Mouse (Mus musculus) C2C12 (cell line): ENCODE results near the gene Cyp2j5. TPM values are rescaled to one million over a fixed set of nuclear protein-coding genes. Genes with fewer than 3 reads are reported as not detected.

Source experiments
- H3K27me3 ChIP-seq: one replicate; pipeline ENCODE4 v1.6.1; 2011; ENCODE audit not compliant: control insufficient read depth, insufficient read depth, insufficient read length
- H3K36me3 ChIP-seq: one replicate; pipeline ENCODE4 v1.6.1; 2011; ENCODE audit not compliant: control insufficient read depth, insufficient read depth
- H3K4me3 ChIP-seq: one replicate; pipeline ENCODE4 v1.5.1; 2011; ENCODE audit warnings: mild to moderate bottlenecking, control low read depth; ENCODE audit not compliant: poor library complexity, insufficient read depth, severe bottlenecking
- H3K79me2 ChIP-seq: one replicate; pipeline ENCODE4 v1.6.1; 2011; ENCODE audit not compliant: control insufficient read depth, insufficient read depth
- H3K79me3 ChIP-seq: one replicate; pipeline ENCODE4 v1.6.1; 2011; ENCODE audit warnings: low read depth, control low read depth
- H3ac ChIP-seq: one replicate; pipeline ENCODE3; 2011; ENCODE audit warnings: low read depth; ENCODE audit not compliant: control insufficient read depth, insufficient read length
- CEBPB ChIP-seq: IDR thresholded peaks from one replicate; pipeline ENCODE4 v1.6.1; 2011; ENCODE audit warnings: low read depth, mild to moderate bottlenecking, control low read depth, moderate library complexity
- CTCF ChIP-seq: IDR thresholded peaks from one replicate; pipeline ENCODE4 v1.5.1; 2011; ENCODE audit not compliant: control insufficient read depth, insufficient read depth, insufficient read length
- FOSL1 ChIP-seq: IDR thresholded peaks from one replicate; pipeline ENCODE4 v1.8.0; 2011; ENCODE audit warnings: mild to moderate bottlenecking, low read length; ENCODE audit not compliant: poor library complexity, insufficient read depth, severe bottlenecking
- MAX ChIP-seq: IDR thresholded peaks from one replicate; pipeline ENCODE4 v1.6.1; 2011; ENCODE audit warnings: mild to moderate bottlenecking, control low read depth
- MYOD1 ChIP-seq: IDR thresholded peaks from one replicate; pipeline ENCODE4 v1.6.1; 2011; ENCODE audit warnings: low read depth; ENCODE audit not compliant: control insufficient read depth, insufficient read length
- MYOG ChIP-seq: IDR thresholded peaks from one replicate; pipeline ENCODE4 v1.6.1; 2011; ENCODE audit not compliant: control insufficient read depth, insufficient read length; ENCODE audit errors: extremely low read depth
- USF1 ChIP-seq: IDR thresholded peaks from one replicate; pipeline ENCODE4 v1.6.1; 2011; ENCODE audit warnings: low read depth, mild to moderate bottlenecking, control low read depth, moderate library complexity
- long read RNA-seq, 2 experiments: library from polyadenylated mRNA; unstranded; transcript quantifications; one replicate each; pipeline ENCODE4 v2.0.0; 2019 to 2020
- polyA plus RNA-seq: library from polyadenylated mRNA; unstranded; fragments of >200 nt; fragmentation: generic; extraction: Trizol; gene quantifications from one replicate; pipeline ENCODE4 v1.2.1, GENCODE M21; 2012; ENCODE audit warnings: missing spikeins

Cyp2j5 gene
- polyA plus RNA-seq: not detected
- long read RNA-seq, experiment 1: 0 reads
- long read RNA-seq, experiment 2: 0 reads

DNA sequence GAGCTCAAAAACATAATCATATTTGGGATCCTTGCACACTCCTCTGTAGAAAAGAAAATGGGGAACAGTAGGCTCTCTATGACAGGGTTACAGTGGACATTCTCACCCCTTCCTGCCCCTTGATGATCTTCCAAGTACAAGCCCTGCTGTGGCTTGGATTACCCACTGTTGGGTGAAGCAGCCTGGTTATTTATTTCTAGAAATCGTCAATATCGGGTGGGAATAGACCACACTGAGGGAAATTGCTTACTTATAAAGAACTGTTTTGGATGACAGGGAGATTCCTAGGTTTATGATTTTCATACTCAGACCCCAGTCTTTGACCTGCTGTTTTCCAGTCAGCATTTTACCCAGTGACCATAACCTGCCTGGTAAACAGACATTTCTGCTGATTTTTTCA, at the start of gene Cyp2j5:
TSS of gene Cyp2j5 (minus strand) at position 164 of the 400 bp plus-strand sequence.
- Histone ChIP-seq H3K4me3 (no peak within 1 kb of the TSS), H3K27me3 (no peaks in the 10 kb centered on the region), H3K36me3 (no peaks in the 10 kb centered on the region), H3K79me2 (no peaks in the 10 kb centered on the region), H3K79me3 (no peaks in the 10 kb centered on the region), H3ac (no peak within 1 kb of the TSS)
- TF ChIP-seq CEBPB (no peak), USF1 (no peak), MYOG (no peak), CTCF (no peak), MYOD1 (no peak), MAX (no peak), FOSL1 (no peak)

DNA sequence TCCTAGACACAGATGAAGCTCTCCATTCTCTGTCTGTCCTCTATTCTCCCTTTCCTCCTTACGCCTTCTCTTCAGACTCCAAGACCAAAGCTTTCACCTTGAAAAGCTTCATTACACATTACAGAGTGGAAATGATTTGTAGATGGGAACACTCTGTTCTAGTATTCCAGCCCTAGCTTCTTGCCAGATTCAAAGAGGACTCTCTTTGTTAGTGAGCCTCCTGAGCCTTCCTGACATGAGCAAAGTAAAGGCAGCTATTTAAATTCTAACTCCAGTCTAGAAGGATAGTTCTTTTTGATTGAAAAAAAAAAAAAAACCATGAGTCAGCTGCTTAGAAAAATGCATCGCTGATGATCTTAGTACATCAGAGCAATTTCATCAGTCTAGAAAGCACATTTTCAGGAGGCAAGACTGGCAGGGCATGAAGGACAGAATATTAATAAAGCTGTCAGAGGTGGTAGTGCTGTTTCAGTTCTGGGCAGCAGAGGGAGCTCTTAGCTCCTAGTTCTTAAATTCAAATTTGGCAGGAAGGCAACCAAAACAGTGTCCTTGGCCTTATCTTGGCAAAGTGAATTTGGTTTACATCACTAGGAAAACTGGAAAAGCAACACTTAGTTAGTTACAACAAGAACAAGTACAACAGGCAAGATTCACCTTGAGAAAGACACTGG, 41.5 kb upstream of the Cyp2j5 start:
- Histone ChIP-seq H3K36me3 (no peaks in the 10 kb centered on the region), H3K79me2 (no peaks in the 10 kb centered on the region), H3K27me3 (no peaks in the 10 kb centered on the region), H3ac (no peak overlapping the region), H3K79me3 (no peaks in the 10 kb centered on the region), H3K4me3 (no peak overlapping the region)
- TF ChIP-seq MYOD1 (no peak), CEBPB (no peak), FOSL1 (no peak), MAX (no peak), MYOG (no peak), USF1 (no peak), CTCF (no peak)

DNA sequence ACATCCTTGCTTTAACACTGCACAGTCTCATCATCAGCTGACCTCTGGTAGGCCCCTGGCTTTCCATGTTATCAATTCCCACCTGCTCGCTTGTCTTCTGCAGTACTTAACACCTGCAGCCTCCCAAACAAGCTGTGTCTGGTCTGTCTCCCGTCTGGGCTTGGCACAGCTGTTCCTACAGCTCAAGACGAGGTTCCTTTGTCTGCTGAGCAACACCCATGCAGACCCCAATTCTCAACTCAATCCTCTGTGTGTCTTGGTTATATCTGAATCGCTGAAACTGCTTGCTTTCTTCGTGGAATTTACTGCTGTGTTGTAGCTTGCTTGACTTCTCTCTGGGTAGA, 34.2 kb upstream of the Cyp2j5 start:
- Histone ChIP-seq H3K79me2 (no peaks in the 10 kb centered on the region), H3K27me3 (no peaks in the 10 kb centered on the region), H3K36me3 (no peaks in the 10 kb centered on the region), H3K4me3 (no peak overlapping the region), H3K79me3 (no peaks in the 10 kb centered on the region), H3ac (no peak overlapping the region)
- no peak for TF ChIP-seq MYOD1
- no peak for TF ChIP-seq CTCF
- no peak for TF ChIP-seq MAX
- TF ChIP-seq CEBPB: no peak
- no peak for TF ChIP-seq USF1
- TF ChIP-seq FOSL1: no peak
- no peak for TF ChIP-seq MYOG

GRCm38 (mm10) chr4:96697511-96698217, 33.7 kb upstream of the Cyp2j5 start:
- Histone ChIP-seq H3K36me3 (no peaks in the 10 kb centered on the region), H3K4me3 (no peak overlapping the region), H3K27me3 (no peaks in the 10 kb centered on the region), H3K79me3 (no peaks in the 10 kb centered on the region), H3ac (no peak overlapping the region), H3K79me2 (no peaks in the 10 kb centered on the region)
- TF ChIP-seq MAX (no peak), MYOG (no peak), CEBPB (no peak), CTCF (no peak), MYOD1 (no peak), FOSL1 (no peak), USF1 (no peak)

GRCm38 (mm10) chr4:96696614-96697360, 32.8 kb upstream of the Cyp2j5 start:
- H3K79me2 ChIP-seq: no peaks in the 10 kb centered on the region
- no peaks in the 10 kb centered on the region for H3K27me3 ChIP-seq
- no peaks in the 10 kb centered on the region for H3K79me3 ChIP-seq
- no peak overlapping the region for H3ac ChIP-seq
- H3K4me3 ChIP-seq: no peak overlapping the region
- TF ChIP-seq MYOD1: no peak
- no peak for TF ChIP-seq CEBPB
- TF ChIP-seq FOSL1: no peak
- TF ChIP-seq CTCF: no peak
- TF ChIP-seq MAX: no peak
- TF ChIP-seq MYOG: no peak
- TF ChIP-seq USF1: no peak
- no peaks in the 10 kb centered on the region for H3K36me3 ChIP-seq

DNA sequence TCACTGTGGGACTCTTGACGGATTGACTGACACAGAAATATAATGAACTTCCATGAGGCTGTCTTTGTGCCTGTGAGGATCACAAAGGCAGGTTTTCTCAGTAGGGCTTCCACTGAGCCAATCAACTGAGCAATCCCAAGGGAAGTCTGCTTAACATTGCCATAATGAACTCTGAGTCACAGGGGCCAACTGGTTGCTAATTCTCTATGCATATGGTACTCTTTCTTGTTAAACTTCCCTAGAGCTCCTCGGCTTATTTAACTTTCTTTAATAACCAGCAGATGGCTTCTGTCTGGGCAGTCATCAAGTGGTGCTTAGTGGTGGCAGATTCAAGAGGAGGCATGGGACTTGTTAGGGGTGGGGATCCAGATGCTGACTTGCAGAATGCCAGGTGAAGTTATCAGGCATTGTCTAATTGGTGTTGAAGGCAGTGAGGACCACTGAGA, 23.4 kb upstream of the Cyp2j5 start:
- H3K36me3 ChIP-seq: no peaks in the 10 kb centered on the region
- H3ac ChIP-seq: no peak overlapping the region
- no peaks in the 10 kb centered on the region for H3K79me2 ChIP-seq
- H3K79me3 ChIP-seq: no peaks in the 10 kb centered on the region
- no peaks in the 10 kb centered on the region for H3K27me3 ChIP-seq
- TF ChIP-seq CTCF (no peak), MYOD1 (no peak), MAX (no peak), CEBPB (no peak), MYOG (no peak), FOSL1 (no peak), USF1 (no peak)
- no peak overlapping the region for H3K4me3 ChIP-seq
